Mouse (Mus musculus) lung, embryonic 16.5 days (tissue): ENCODE data around the gene Wipf1. TPM values are rescaled to one million over a fixed set of nuclear protein-coding genes. Genes with fewer than 3 reads are reported as not detected.

ENCODE experiments used
- ATAC-seq: fragments of 200-750 bp; cut with Nextera tagmentation; 2 replicates; pipeline ENCODE4 v1.8.0; 2017; ENCODE audit warnings: low read depth, mild to moderate bottlenecking, moderate library complexity
- H3K27ac ChIP-seq: fragments of 300-500 bp; sonication (generic); 2 replicates; pipeline ENCODE4 v1.5.1; 2014; ENCODE audit warnings: mild to moderate bottlenecking, control low read depth, low read length
- H3K27me3 ChIP-seq: fragments of 300-500 bp; sonication (generic); 2 replicates; pipeline ENCODE4 v1.6.1; 2014; ENCODE audit warnings: low read depth, low read length, mixed read lengths; ENCODE audit not compliant: control insufficient read depth, insufficient read depth
- H3K36me3 ChIP-seq: fragments of 300-500 bp; sonication (generic); 2 replicates; pipeline ENCODE4 v1.6.1; 2014; ENCODE audit warnings: low read length; ENCODE audit not compliant: control insufficient read depth, insufficient read depth
- H3K4me1 ChIP-seq: fragments of 300-500 bp; sonication (generic); replicated peaks from 2 replicates; pipeline ENCODE4 v1.6.1; 2014; ENCODE audit warnings: low read length, mixed read lengths; ENCODE audit not compliant: control insufficient read depth, insufficient read depth
- H3K4me2 ChIP-seq: fragments of 300-500 bp; sonication (generic); 2 replicates; pipeline ENCODE4 v1.6.1; 2014; ENCODE audit warnings: low read depth, low read length, control low read depth
- H3K4me3 ChIP-seq: fragments of 300-500 bp; sonication (generic); 2 replicates; pipeline ENCODE4 v1.5.1; 2014; ENCODE audit warnings: mild to moderate bottlenecking, low read length, control low read depth
- H3K9ac ChIP-seq: fragments of 300-500 bp; sonication (generic); 2 replicates; pipeline ENCODE4 v1.6.1; 2014; ENCODE audit warnings: low read length, control low read depth
- H3K9me3 ChIP-seq: fragments of 300-500 bp; sonication (generic); 2 replicates; pipeline ENCODE4 v1.6.1; 2016; ENCODE audit warnings: low read length; ENCODE audit not compliant: control insufficient read depth
- WGBS: fragments of 180-500 bp; shearing (Covaris S2); extraction: QIAGEN DNeasy Blood & Tissue Kit; methylation state at CpG from one replicate; pipeline ENCODE4 v1.1.7; 2014; 5-methylcytosine and 5-hydroxymethylcytosine counted together
- polyA plus RNA-seq: library from polyadenylated mRNA; unstranded; fragments of >200 nt; fragmentation: Nextera tagmentation; extraction: Ambion mirVana; gene quantifications from 2 replicates; pipeline ENCODE4 v1.2.1, GENCODE M21; 2015

Wipf1 gene
- polyA plus RNA-seq, 1 experiment from 2014 or later = 12.6 TPM

DNA sequence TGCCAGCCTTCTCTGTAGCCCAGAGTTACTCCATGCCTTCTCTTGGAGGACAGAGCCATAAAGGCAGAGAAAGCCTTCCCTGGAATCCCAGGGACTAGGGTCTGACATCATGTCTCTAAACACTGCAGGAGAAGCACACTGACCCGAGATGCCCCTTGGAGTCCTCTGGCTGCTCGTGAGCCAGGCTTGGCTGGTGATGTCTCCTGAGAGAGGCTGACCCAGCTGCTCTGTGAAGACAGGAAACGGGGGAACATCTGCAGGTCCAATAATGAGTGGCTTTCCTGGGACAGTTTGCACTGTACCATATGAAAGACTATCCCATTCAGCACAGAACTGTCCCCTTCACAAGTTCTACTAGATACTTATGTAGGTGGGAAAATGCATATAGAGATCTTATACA is 69.4 kb downstream of the Wipf1 start:
- Histone ChIP-seq H3K4me1 (peaks cover 7% of the 10 kb centered on the region; the same call in 1 of the 2 replicates), H3K27ac (no peak overlapping the region), H3K36me3 (no peaks in the 10 kb centered on the region), H3K9me3 (no peaks in the 10 kb centered on the region), H3K9ac (no peak overlapping the region), H3K4me3 (no peak overlapping the region), H3K4me2 (no peak overlapping the region), H3K27me3 (no peaks in the 10 kb centered on the region)
- WGBS = 31% methylated on average over 3 of the region's 3 CpGs
- no peak for ATAC-seq

DNA sequence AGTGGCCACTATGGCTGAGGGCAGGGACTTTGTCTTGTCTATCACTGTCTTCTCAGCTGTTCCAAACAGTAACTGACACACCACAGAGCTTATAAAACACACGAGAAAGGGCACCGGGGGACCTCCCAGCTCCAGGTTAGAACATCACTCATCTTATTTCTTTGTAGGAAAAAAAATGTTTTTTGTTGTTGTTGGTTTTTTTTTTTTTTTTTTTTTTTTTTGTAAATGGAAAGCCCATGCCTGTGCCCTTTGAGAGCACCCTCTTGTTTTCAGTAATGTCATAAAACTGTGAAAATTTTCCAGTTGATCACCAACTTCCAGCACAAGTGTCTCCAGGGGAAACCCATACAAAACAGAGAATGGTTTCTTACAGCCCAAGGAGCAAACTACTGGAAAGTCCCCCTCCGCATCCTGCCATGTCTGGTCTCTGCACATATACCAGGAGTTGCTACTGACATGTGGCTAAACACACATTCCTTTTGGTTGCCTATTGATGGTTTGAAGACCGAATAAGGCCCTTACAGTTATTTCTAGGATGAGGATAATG is 69.9 kb downstream of the Wipf1 start:
- Histone ChIP-seq H3K9ac (no peak overlapping the region), H3K27me3 (no peaks in the 10 kb centered on the region), H3K4me2 (no peak overlapping the region), H3K27ac (no peak overlapping the region), H3K36me3 (no peaks in the 10 kb centered on the region), H3K4me3 (no peak overlapping the region), H3K4me1 (peaks cover 7% of the 10 kb centered on the region; the same call in 1 of the 2 replicates), H3K9me3 (no peaks in the 10 kb centered on the region)
- 72% methylated on average over 4 of the region's 4 CpGs for WGBS
- ATAC-seq = no peak

DNA sequence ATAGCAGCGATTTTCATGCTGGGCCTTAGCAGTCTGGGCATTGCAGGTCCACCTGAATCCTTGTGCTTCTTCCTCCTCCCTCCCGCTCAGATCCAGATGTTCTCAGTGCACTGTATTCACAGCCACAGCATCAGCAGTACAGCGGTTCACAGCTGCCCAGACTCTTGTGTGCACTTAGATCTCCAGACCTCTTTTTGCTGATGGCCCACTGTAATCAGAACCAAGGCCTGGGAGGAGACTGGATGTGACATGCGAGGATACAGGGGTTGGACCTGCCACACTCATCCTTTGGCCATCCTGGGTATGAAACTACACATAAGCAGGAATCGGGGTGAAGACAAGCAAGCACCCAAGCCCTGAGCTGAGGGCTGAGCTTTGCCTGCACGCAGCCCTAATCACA is 72.6 kb downstream of the Wipf1 start:
- H3K9me3 ChIP-seq = no peaks in the 10 kb centered on the region
- no peak overlapping the region for H3K27ac ChIP-seq
- H3K4me2 ChIP-seq = no peak overlapping the region
- H3K4me3 ChIP-seq = no peak overlapping the region
- WGBS = 80% methylated on average over 6 of the region's 6 CpGs
- H3K27me3 ChIP-seq = no peaks in the 10 kb centered on the region
- ATAC-seq = no peak
- no peak overlapping the region for H3K9ac ChIP-seq
- peaks cover 4% of the 10 kb centered on the region; the same call in 1 of the 2 replicates for H3K4me1 ChIP-seq
- H3K36me3 ChIP-seq = no peaks in the 10 kb centered on the region

DNA sequence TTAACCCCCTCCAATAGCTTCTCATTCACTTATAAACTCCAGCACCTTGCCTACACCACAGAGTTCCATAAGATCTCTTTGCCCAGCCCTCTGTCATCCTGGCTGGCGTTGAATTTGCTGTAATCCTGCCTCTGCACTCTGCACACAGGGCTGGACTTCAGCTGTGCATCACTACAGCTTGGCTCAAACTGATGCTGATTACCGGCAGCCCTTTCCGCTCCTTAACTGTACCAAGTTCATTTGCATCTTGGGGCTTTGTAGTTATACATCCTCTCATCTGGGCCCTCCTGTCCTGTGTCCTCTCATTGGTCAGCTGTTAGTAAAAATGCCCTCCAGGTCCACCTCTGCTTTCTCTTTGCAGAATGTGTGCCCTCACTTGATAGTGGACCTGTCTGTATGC is 73.4 kb downstream of the Wipf1 start:
- WGBS = 89% methylated on average over 3 of the region's 3 CpGs

DNA sequence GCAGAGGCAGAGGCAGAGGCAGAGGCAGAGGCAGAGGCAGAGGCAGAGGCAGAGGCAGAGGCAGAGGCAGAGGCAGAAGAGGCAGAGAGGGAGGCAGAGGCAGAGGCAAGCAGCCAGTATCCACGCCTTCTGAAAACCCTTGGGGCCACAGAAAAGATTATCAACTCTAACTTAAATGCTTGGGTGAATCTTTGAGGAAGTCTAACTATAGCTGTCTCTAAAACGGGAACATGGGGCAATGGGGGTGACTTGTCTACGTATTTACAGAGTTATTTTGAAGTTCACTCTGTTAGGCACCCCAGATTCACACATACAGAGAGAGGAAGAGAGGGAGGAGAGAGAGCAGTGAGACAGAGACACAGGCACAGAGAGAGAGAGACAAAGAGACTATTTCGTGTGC is 74.0 kb downstream of the Wipf1 start:
- no peak overlapping the region for H3K4me3 ChIP-seq
- no peak overlapping the region for H3K4me2 ChIP-seq
- 79% methylated on average over 4 of the region's 4 CpGs for WGBS
- H3K27me3 ChIP-seq = no peaks in the 10 kb centered on the region
- H3K9me3 ChIP-seq = no peaks in the 10 kb centered on the region
- no peak for ATAC-seq
- no peak overlapping the region for H3K9ac ChIP-seq
- H3K4me1 ChIP-seq = peaks cover 8% of the 10 kb centered on the region
- H3K36me3 ChIP-seq = no peaks in the 10 kb centered on the region
- no peak overlapping the region for H3K27ac ChIP-seq

More for the DNA sequence above, 73.4 kb downstream of the Wipf1 start:
- Histone ChIP-seq H3K9ac (no peak overlapping the region), H3K4me3 (no peak overlapping the region), H3K4me2 (no peak overlapping the region), H3K36me3 (no peaks in the 10 kb centered on the region), H3K4me1 (peaks cover 4% of the 10 kb centered on the region; the same call in 1 of the 2 replicates), H3K27ac (no peak overlapping the region), H3K27me3 (no peaks in the 10 kb centered on the region), H3K9me3 (no peaks in the 10 kb centered on the region)
- ATAC-seq = no peak

DNA sequence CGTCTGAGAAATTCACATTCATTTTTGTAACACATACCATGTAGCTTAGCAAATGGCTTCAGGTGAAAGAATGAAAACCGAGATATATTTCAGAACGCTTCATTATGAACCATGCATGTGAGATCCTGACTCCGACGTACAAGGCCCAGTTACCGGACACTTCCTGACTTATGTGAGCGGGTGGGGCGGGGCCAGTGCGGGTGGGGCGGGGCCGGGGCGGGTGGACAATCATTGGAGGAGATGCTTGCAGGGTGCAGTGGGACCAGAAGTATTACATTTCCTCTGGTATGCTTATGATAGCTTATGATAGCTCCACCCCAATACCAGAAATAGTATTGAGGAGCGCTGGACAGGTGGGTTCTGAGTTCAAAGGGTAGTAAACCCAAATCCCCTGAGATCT is 74.9 kb downstream of the Wipf1 start:
- H3K27ac ChIP-seq = no peak overlapping the region
- 85% methylated on average over 13 of the region's 13 CpGs for WGBS

DNA sequence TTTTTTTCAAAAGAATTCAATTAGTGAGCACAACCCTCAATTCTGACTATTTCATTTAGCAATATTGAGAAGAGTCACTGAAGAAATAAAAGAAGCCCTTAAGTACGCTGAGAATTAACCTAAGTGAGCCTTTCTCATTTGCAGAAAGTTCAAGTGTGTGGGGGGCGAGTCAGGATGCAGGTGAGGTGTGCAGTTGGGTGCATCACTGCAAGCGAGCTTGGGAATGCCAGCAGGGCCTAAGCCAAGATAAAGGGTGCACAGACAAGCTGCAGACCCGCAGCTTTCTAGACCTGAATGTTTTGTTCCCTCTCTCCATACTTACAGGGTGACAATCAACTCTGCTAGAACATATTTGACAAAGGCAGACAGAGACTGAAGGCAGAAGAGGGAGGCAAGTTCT is 75.3 kb downstream of the Wipf1 start:
- Histone ChIP-seq H3K4me3 (no peak overlapping the region), H3K9ac (no peak overlapping the region), H3K4me1 (peaks cover 13% of the 10 kb centered on the region), H3K36me3 (no peaks in the 10 kb centered on the region), H3K4me2 (no peak overlapping the region), H3K27me3 (no peaks in the 10 kb centered on the region), H3K27ac (no peak overlapping the region), H3K9me3 (no peaks in the 10 kb centered on the region)
- 69% methylated on average over 4 of the region's 4 CpGs for WGBS
- ATAC-seq = no peak

More for the DNA sequence above, 74.9 kb downstream of the Wipf1 start:
- Histone ChIP-seq H3K36me3 (no peaks in the 10 kb centered on the region), H3K4me2 (no peak overlapping the region), H3K4me3 (no peak overlapping the region), H3K4me1 (peaks cover 13% of the 10 kb centered on the region), H3K27me3 (no peaks in the 10 kb centered on the region), H3K9ac (no peak overlapping the region), H3K9me3 (no peaks in the 10 kb centered on the region)
- ATAC-seq = no peak

DNA sequence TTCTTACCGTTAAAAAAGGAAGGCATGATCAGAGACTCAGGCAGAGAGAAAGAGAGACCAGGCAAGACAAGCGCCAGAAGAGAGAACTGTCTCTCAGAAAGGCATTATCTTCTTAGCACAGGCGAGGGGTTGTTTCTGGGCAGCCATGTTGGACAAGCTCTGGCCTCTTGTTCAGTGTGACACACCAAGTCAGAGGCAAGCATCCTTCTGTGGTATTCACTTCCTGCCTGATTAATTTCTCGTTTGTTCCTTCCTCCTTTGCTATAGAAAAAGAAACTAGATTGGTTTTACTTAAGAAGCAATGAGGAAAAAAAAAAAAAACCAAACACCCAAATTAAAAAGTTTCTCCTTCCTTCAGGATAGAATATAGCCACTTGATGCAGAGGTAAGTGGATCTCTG is 75.8 kb downstream of the Wipf1 start:
- no peak overlapping the region for H3K27ac ChIP-seq
- no peak overlapping the region for H3K4me3 ChIP-seq
- H3K27me3 ChIP-seq = no peaks in the 10 kb centered on the region
- 54% methylated on average over 4 of the region's 4 CpGs for WGBS
- H3K4me1 ChIP-seq = peaks cover 13% of the 10 kb centered on the region
- no peaks in the 10 kb centered on the region for H3K9me3 ChIP-seq
- H3K9ac ChIP-seq = no peak overlapping the region
- no peaks in the 10 kb centered on the region for H3K36me3 ChIP-seq
- ATAC-seq = no peak
- H3K4me2 ChIP-seq = no peak overlapping the region

DNA sequence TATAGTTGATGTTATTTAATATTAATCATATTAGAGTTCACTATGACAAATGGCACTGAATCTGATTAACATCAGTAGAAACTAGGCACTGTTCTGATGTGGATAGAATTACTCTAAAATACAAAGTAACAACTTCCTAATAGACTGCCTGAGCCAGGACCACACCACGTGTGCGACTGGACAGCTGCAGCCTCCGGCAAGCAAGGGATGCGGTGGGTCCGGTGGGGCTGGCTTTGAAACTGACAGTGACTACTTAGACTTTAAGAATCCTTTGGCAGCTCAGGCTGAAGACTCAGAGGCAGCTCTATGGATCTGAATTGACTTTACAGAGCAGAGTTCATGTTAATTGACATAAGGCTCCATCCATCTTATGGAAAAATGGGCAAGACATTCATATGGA is 76.4 kb downstream of the Wipf1 start:
- no peaks in the 10 kb centered on the region for H3K9me3 ChIP-seq
- WGBS = 35% methylated on average over 5 of the region's 5 CpGs

DNA sequence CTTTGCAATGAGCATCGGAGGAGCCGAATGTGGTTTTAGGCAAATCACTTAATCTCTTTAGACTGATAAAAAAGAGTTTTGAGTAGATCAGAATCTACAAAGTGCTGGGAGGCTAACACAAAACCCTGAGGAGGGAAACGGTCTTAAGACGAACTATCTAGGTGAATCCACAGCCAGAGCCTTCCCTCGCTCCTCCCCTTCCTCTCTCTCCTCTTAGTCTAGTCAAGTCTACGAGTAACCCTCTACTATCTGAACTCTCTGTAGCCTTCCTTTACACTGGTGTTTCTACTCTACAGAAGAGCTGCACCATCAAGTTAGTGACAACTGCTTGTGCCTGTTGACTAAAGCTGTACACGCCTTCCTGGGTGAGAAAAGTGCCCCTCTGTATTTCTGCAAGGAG is 77.0 kb downstream of the Wipf1 start:
- H3K4me2 ChIP-seq = no peak overlapping the region
- 73% methylated on average over 7 of the region's 7 CpGs for WGBS
- no peaks in the 10 kb centered on the region for H3K27me3 ChIP-seq
- H3K36me3 ChIP-seq = no peaks in the 10 kb centered on the region
- no peak overlapping the region for H3K4me3 ChIP-seq
- H3K27ac ChIP-seq = no peak overlapping the region
- H3K9me3 ChIP-seq = no peaks in the 10 kb centered on the region
- H3K9ac ChIP-seq = no peak overlapping the region
- H3K4me1 ChIP-seq = peaks cover 13% of the 10 kb centered on the region
- no peak for ATAC-seq

More for the DNA sequence above, 76.4 kb downstream of the Wipf1 start:
- Histone ChIP-seq H3K4me2 (no peak overlapping the region), H3K4me3 (no peak overlapping the region), H3K27ac (no peak overlapping the region), H3K4me1 (peaks cover 13% of the 10 kb centered on the region), H3K9ac (no peak overlapping the region), H3K36me3 (no peaks in the 10 kb centered on the region), H3K27me3 (no peaks in the 10 kb centered on the region)
- ATAC-seq = no peak
